Mouse (Mus musculus): ENCODE results near the gene Kif22. TPM values are rescaled to one million over a fixed set of nuclear protein-coding genes. Genes with fewer than 3 reads are reported as not detected.

Gene Kif22
- 1 to 10 TPM; 1.7 to 2.3 TPM for total RNA-seq (2023)

DNA sequence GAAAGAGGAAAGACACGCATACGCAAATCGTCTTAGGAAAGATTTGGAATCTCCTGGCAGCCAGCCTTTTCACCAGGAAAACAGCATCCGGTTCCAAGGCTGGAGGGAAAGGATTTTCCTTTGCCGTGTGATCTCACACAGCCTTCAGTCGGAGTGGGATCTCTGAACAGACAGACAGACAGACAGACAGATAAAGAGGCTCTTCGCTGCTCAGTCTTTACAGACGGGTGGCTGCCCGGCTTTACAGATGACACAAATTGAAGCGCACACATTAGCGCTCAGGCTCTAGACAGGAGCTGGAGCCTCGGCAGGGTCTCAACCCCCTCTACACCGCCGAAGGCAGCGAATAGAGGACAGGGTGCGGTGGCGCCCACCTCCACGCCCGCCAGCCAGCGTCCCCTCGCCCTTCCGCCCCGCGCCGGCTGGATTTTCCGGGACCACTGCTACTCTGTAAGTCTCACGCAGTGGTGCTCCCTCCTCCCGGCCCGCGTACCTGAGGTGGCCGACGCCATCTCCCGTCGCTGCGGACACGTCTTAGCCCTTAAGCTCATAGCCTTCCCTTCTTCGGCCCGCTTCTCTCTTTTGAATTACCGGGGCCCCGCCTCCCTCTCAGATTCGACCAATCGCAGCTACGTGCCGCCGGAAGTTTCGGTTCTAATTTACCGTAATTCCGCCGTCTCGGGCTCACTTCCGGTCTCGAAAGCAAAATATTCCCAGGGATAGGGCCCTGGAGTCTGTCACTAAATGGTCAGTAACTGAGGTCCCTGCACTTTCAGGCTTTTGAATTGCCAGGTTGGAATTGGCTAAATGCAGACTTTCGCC, at the start of gene Kif22:
TSS of gene Kif22 (minus strand) at position 621 of the 822 bp plus-strand sequence.

DNA sequence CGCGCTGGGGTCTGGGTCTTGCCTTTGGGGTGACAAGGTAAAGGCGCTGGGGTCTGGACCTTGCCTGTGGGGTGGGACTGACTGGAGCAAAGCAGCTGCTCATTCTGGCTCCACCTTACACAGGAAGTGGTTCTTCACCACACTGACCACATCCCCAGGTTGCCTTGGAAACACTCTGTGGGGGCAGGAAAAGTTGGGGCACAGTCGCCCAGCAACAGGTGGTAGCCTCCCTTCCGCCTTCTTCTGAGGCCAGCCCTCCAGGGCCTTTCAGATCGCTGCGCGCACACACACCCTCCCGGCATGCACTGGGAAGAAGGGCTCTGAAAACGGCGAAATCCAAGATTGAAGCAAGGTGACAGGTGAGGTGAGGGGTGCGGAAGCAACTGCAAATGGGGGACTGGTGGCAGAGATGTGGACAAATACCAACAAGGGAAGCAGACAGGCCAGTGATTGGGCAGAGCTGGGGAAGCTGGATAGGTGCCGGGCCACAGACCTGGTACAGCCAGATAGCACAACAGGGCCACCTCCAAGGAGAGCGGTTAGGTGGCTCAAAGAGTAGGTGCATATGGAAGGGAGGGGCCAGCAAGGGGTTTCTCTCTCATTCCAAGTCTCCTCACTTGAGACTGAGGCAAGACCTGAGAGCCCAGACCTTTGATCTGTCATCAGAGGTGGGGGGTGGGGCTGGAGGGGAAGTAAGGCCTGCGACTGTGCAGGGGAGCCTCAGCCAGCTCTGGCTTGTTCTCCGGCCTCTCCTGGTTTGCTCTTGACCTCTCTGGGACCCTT, 49.0 kb upstream of the Kif22 start, which contains the start of gene AI467606:
TSS of gene AI467606 (plus strand) at position 246 of the 783 bp plus-strand sequence.

DNA sequence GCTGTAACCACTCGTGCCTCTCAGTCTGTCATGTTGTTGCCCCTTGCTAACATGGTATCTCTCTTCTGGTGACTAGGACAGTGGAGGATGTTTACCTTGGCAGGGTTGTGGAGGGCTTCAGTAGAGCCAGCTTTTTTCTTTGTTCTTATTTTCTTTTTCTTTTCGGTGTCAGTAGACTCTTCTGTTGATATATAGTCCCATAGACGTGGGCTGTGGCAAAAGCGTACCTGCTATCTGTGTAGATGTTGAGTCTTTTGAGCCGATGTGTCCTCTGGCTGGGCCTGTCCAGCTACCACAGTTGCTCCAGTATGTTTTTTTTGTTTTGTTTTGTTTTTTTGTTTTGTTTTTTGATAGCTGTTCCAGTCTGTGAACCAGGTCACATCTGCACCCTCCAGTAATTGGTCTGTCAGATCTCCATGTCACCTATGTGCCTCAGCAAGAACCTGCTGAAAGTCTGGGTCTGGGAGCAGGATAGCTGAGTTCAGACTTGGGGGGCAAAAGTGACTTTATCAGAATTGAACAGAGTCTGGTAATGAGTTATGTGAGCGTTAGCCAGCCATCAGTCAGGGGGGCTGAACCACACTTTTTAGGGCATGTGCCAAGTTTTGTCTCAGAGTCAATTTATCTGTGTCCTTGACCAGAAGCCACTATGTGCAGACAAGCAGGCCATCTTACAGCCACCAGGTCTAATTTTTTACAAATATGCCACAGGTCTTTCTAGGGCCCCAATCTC, 45.2 kb upstream of the Kif22 start, which contains the start of gene Zg16:
TSS of gene Zg16 (minus strand) at position 51 of the 733 bp plus-strand sequence.

DNA sequence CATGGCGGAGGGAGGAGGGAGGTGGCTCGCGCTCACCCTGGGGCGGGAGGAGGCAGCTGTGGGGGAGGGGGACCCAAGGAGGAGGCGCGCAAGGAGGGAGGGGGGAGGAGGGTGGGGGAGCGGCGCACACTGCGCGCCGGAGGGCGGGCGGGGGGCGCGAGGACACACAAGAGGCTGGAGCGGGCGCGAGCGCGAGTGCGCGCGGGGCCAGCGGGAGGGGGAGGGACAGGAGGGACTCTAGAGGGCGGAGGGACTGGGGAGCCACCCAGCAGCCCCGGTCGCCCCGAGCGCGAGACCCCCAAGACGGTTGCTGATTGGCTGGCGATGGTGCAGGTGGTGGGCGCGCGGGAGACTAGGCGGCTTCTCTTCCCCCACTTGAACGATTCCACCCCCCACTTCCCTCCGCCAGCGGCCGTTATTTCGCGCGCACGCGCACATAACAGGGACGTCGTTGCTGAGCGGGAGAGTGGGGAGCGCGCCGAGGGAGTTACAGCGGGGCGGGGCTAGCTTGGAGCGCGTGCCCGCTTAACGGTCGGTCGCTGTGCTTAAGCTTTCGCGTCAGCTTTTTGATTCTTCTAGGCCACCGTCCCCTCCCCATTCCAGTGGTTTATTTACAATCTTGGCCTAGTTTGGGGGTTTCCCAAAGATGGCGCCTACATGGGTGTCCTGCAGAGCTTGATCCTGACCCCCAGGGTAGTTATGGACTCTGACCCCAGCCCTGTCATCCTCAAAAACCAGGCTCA, 15.1 kb downstream of the Kif22 start, which contains the start of gene Maz:
TSS of gene Maz (minus strand) at position 54 of the 743 bp plus-strand sequence.

DNA sequence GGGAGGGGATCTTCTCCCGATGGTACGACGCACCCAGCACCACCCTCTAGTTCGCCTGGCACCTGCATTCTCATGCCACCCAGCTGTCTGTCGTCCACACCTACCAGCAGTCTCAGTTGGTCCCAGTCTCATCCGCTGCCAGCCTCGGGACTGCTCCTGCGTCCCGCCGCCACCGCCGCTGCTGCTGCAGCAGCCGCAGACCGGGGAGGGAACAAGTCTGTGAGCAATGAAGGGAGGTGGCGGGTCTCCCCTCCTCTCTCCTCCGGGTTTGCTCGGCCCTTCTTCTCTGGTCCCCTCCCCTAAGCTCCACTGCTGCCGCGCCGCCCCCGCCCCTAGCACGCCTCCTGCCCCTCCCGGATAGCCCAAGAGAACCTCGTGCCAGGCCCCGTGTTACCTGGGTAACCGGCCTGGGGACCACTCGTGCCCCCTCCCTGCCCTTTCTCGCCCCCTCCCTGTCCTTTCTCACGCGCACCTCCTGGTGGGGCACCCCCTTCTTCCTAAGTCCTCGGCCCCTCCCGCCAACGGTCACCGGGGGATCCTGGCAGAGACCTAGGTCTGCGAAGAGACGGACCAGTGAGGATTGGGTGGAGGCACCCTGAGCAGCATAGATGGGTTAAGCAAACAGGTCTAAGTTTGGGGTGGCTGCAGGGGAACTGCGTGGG, 21.2 kb downstream of the Kif22 start, which contains the start of the genes Gm42742 and Prrt2:
TSS of gene Gm42742 (minus strand) at position 197 of the 662 bp plus-strand sequence.
TSS of gene Prrt2 (minus strand) at position 311 of the 662 bp plus-strand sequence.

DNA sequence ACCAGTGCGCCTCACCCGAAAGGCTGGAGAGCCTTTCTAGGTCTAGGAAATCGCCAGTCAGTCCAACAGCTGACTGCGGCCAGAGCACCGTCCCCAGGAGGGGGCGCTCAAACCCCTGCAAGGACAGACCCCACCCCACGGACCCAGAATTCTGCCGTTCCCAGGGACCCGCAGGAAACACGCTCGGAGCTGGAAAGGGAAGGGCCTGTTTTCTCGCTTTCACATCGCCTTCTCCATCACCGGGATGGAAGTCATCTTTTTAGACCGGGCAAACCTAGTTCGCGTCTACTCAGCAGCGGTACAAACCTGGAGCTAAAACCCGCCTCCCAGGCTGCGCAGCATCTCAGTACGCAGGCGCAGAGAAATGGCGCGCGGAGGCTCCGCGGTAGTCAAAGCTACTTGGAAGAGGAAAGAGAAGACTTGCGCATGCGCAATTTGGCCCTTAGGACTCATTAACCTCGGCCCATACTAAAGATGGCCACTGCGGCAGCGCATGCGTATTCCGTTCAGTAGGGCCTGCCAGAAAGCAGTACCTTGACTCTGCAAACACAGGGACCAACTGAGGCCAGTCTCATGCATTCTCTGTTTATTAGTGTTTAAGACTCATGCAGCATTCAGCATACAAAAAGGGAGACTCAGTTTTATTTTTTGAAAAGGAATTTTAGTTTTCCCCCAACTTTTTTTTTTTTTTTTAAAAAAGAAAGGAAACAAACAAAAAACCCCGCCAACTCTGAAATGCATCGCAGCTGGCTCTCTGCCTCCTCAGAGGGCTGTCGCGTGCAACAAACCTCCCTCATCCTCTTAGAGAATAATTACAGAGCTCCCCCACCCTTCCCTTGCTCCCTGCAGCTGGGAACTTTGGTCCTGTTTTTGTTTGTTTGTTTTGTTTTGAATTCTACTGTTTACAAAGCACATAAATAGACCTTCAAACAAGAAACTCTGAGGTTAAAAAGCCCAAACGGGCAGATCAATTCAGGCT, 25.0 kb downstream of the Kif22 start, which contains the start of gene Pagr1a:
TSS of gene Pagr1a (minus strand) at position 382 of the 979 bp plus-strand sequence.

DNA sequence TGATC, 26.0 kb downstream of the Kif22 start, which contains the start of gene Pagr1b:
TSS of gene Pagr1b (minus strand) at position 4 of the 5 bp plus-strand sequence.

DNA sequence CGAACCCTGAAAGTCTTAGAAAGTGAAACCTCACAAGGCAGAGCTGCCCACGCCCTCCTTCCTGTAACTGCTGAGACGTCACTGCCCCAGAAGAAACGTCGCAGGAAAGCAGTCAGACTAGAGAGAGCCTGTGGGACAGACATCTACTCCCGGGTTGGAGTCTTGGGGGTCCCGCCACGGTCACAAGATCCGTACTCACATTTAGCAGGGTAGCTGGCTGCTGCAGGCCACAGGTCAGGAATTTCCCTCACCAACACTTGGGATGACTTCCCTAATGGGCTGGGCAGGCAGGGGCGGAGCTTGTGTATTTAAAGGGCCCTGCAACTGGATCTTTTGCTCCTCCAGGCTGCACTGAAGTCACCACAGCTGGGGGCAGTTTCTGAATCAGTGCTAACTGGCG, 28.0 kb downstream of the Kif22 start, which contains the start of gene Mvp:
TSS of gene Mvp (minus strand) at position 302 of the 400 bp plus-strand sequence.

Other genes with a start within 250 kb of the Kif22 start
- gene Ppp4c, start 250.0 kb downstream of the Kif22 start, total RNA-seq (2023): 100 to 1,000 TPM; 218 to 242 TPM
- not detected for gene Fam57b, start 244.8 kb downstream of the Kif22 start, total RNA-seq (2023)
- gene 4930451I11Rik, start 210.8 kb downstream of the Kif22 start, total RNA-seq (2023): not detected
- gene Doc2a, start 195.1 kb downstream of the Kif22 start, total RNA-seq (2023): not detected
- gene Hirip3, start 180.5 kb downstream of the Kif22 start, total RNA-seq (2023): 10 to 100 TPM in 1 of 2 experiments, 1 to 10 TPM in 1; 5.0 to 14.0 TPM
- 10 to 100 TPM; 52.2 to 66.3 TPM for gene Ino80e, start 180.1 kb downstream of the Kif22 start, total RNA-seq (2023)
- 10 to 100 TPM; 71.6 to 71.9 TPM for gene Taok2, start 157.8 kb downstream of the Kif22 start, total RNA-seq (2023)
- gene Tmem219, start 119.6 kb downstream of the Kif22 start, total RNA-seq (2023): 10 to 100 TPM; 63.5 to 71.0 TPM
- gene Kctd13, start 113.6 kb downstream of the Kif22 start, total RNA-seq (2023): 10 to 100 TPM; 31.5 to 32.7 TPM
- gene Asphd1, start 92.9 kb downstream of the Kif22 start, total RNA-seq (2023): not detected
- 1 to 10 TPM; 2.2 to 4.1 TPM for gene Sez6l2, start 91.9 kb downstream of the Kif22 start, total RNA-seq (2023)
- 10 to 100 TPM; 84.1 to 92.1 TPM for gene Cdipt, start 66.6 kb downstream of the Kif22 start, total RNA-seq (2023)
- gene Cdiptos, start 66.4 kb downstream of the Kif22 start, total RNA-seq (2023): 1 to 10 TPM; 3.5 to 3.7 TPM
- 100 to 1,000 TPM; 116 to 123 TPM for gene Mvp, start 27.9 kb downstream of the Kif22 start, total RNA-seq (2023)
- 1 to 10 TPM in 1 of 2 experiments, not detected in 1; 9.0 TPM for gene Pagr1b, start 26.0 kb downstream of the Kif22 start, total RNA-seq (2023)
- gene Pagr1a, start 25.1 kb downstream of the Kif22 start, total RNA-seq (2023): 10 to 100 TPM in 1 of 2 experiments, 1 to 10 TPM in 1; 2.2 to 14.5 TPM
- gene Gm42742, start 21.4 kb downstream of the Kif22 start, total RNA-seq (2023): 10 to 100 TPM; 29.0 to 34.8 TPM
- 1 to 10 TPM; 1.3 TPM for gene Prrt2, start 21.3 kb downstream of the Kif22 start, total RNA-seq (2023)
- gene Maz, start 15.4 kb downstream of the Kif22 start, total RNA-seq (2023): 100 to 1,000 TPM; 166 to 172 TPM
- under 1 TPM in 1 of 2 experiments, not detected in 1; 0.85 TPM for gene Zg16, start 44.9 kb upstream of the Kif22 start, total RNA-seq (2023)
- gene AI467606, start 48.9 kb upstream of the Kif22 start, total RNA-seq (2023): 10 to 100 TPM; 64.8 to 66.9 TPM
- gene Qprt, start 79.8 kb upstream of the Kif22 start, total RNA-seq (2023): 10 to 100 TPM; 10.5 to 12.1 TPM
- 100 to 1,000 TPM; 289 to 346 TPM for gene Spn, start 95.4 kb upstream of the Kif22 start, total RNA-seq (2023)
- 10 to 100 TPM; 52.2 to 60.9 TPM for gene Cd2bp2, start 153.6 kb upstream of the Kif22 start, total RNA-seq (2023)
- gene Tbc1d10b, start 166.0 kb upstream of the Kif22 start, total RNA-seq (2023): 100 to 1,000 TPM in 1 of 2 experiments, 10 to 100 TPM in 1; 94.8 to 106 TPM
- gene Mylpf, start 166.4 kb upstream of the Kif22 start, total RNA-seq (2023): not detected
- 1 to 10 TPM; 4.5 TPM for gene Zfp553, start 190.6 kb upstream of the Kif22 start, total RNA-seq (2023)
- 1 to 10 TPM; 5.4 to 5.5 TPM for gene Sept1, start 190.7 kb upstream of the Kif22 start, total RNA-seq (2023)
- 1 to 10 TPM; 7.0 to 8.8 TPM for gene Zfp771, start 201.8 kb upstream of the Kif22 start, total RNA-seq (2023)
- 10 to 100 TPM; 15.2 to 17.6 TPM for gene Dctpp1, start 218.2 kb upstream of the Kif22 start, total RNA-seq (2023)
- 10 to 100 TPM; 66.0 to 73.4 TPM for gene Sephs2, start 231.6 kb upstream of the Kif22 start, total RNA-seq (2023)